Mouse (Mus musculus) MEL (cell line): ENCODE results near the gene Il16.

Experiments
- CTCF ChIP-seq, 3 experiments: IDR thresholded peaks in 2 of 3; conservative IDR thresholded peaks in 1 of 3; 2 replicates each; pipeline ENCODE4 v1.5.1; 2011 to 2012; ENCODE audit warnings: low read length in 3 of 3, low read depth in 2 of 3, mild to moderate bottlenecking in 2 of 3, improper control_type of control experiment in 1 of 3, inconsistent platforms in 1 of 3, mixed read lengths in 1 of 3, moderate library complexity in 1 of 3; ENCODE audit not compliant: control insufficient read depth in 1 of 3, insufficient read depth in 1 of 3, poor library complexity in 1 of 3, severe bottlenecking in 1 of 3
- GATA1 ChIP-seq: IDR thresholded peaks from 2 replicates; pipeline ENCODE4 v1.6.1; 2011; ENCODE audit warnings: low read depth, low read length, improper control_type of control experiment
- MAFK ChIP-seq: IDR thresholded peaks from 2 replicates; pipeline ENCODE4 v1.6.1; 2011; ENCODE audit warnings: low read depth, mild to moderate bottlenecking, low read length, improper control_type of control experiment, borderline replicate concordance
- MAX ChIP-seq: IDR thresholded peaks from 2 replicates; pipeline ENCODE4 v1.6.1; 2011; ENCODE audit warnings: low read length, improper control_type of control experiment
- NRF1 ChIP-seq: IDR thresholded peaks from 2 replicates; pipeline ENCODE4 v1.6.1; 2014; ENCODE audit warnings: low read depth, mild to moderate bottlenecking, inconsistent platforms, low read length, improper control_type of control experiment, moderate library complexity; ENCODE audit not compliant: poor library complexity, insufficient read depth, severe bottlenecking
- POLR2A ChIP-seq, 2 experiments: IDR thresholded peaks; 2 replicates each; pipeline ENCODE4 v1.6.1; 2011 to 2012; ENCODE audit warnings: low read length in 2 of 2, mild to moderate bottlenecking in 2 of 2, control low read depth in 1 of 2, improper control_type of control experiment in 1 of 2, low read depth in 1 of 2, moderate library complexity in 1 of 2; ENCODE audit not compliant: control insufficient read depth in 1 of 2, insufficient read depth in 1 of 2, poor library complexity in 1 of 2
- TAL1 ChIP-seq: IDR thresholded peaks from 2 replicates; pipeline ENCODE4 v1.6.1; 2012; ENCODE audit warnings: mild to moderate bottlenecking, inconsistent platforms, low read length, moderate library complexity, mixed read lengths
- ZKSCAN1 ChIP-seq: IDR thresholded peaks from 2 replicates; pipeline ENCODE4 v1.6.1; 2012; ENCODE audit warnings: low read depth, mild to moderate bottlenecking, inconsistent platforms, low read length, improper control_type of control experiment, moderate library complexity
- ZMIZ1 ChIP-seq: IDR thresholded peaks from 2 replicates; pipeline ENCODE4 v1.6.1; 2012; ENCODE audit warnings: low read depth, mild to moderate bottlenecking, inconsistent platforms, low read length, improper control_type of control experiment, moderate library complexity

DNA sequence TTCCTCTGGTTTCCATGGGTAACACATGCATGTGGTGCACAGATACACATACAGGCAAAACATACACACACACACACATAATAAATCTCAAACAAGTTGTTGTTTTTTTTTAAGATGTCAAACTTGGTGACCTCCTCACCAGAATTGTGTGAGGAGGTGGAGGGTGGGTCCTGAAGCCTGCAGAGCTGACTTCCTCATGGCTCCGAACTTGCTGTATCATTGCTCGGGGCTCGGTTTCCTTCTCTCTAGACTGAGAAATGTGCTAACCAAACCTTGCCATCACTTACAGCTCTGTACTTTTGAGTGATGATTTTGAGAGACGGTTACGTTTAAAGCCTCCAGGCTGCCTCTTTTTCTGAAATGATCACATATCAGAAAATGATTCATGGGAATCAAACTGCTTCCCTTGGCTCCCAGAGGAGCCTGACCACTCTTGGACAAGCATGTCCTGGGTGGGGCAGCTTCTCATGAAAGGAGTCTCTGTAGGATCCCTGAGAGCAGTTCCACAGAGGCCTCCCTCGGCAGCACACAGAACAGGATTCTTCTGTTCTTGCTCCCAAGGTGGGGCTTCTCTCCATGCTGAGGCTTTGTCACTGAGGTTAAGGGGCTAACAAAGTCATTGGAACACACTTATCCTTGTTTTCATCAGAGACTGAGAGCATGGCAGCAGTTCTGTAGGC, 46.3 kb downstream of the Il16 start:
- TF ChIP-seq CTCF (IDR thresholded peaks at IDR 0.05 in 2 of 3, conservative IDR thresholded peaks at IDR 0.05 in 1 of 3; ENCODE audit: control insufficient read depth in 1 of 3, insufficient read depth in 1 of 3, low read depth in 2 of 3, low read length in 3 of 3, poor library complexity in 1 of 3, severe bottlenecking in 1 of 3) (no peak), MAFK (no peak), GATA1 (no peak), ZKSCAN1 (no peak), MAX (no peak), NRF1 (no peak), POLR2A (IDR thresholded peaks at IDR 0.05; ENCODE audit: control insufficient read depth in 1 of 2, insufficient read depth in 1 of 2, low read depth in 1 of 2, low read length in 2 of 2, poor library complexity in 1 of 2) (no peak), TAL1 (no peak), ZMIZ1 (no peak)
